Mouse (Mus musculus) cerebellum, adult 2 months (tissue): ENCODE measurements around the gene Spint2.

Experiments used
- CTCF ChIP-seq: fragments of 200-500 bp; IDR thresholded peaks from 2 replicates; pipeline ENCODE4 v1.5.1; 2011; ENCODE audit warnings: low read depth, mild to moderate bottlenecking, control low read depth, low read length, moderate library complexity, borderline replicate concordance; ENCODE audit not compliant: insufficient read depth
- POLR2A ChIP-seq: fragments of 200-500 bp; IDR thresholded peaks from 2 replicates; pipeline ENCODE4 v1.6.1; 2011; ENCODE audit warnings: low read length, control low read depth, borderline replicate concordance; ENCODE audit not compliant: insufficient read depth

DNA sequence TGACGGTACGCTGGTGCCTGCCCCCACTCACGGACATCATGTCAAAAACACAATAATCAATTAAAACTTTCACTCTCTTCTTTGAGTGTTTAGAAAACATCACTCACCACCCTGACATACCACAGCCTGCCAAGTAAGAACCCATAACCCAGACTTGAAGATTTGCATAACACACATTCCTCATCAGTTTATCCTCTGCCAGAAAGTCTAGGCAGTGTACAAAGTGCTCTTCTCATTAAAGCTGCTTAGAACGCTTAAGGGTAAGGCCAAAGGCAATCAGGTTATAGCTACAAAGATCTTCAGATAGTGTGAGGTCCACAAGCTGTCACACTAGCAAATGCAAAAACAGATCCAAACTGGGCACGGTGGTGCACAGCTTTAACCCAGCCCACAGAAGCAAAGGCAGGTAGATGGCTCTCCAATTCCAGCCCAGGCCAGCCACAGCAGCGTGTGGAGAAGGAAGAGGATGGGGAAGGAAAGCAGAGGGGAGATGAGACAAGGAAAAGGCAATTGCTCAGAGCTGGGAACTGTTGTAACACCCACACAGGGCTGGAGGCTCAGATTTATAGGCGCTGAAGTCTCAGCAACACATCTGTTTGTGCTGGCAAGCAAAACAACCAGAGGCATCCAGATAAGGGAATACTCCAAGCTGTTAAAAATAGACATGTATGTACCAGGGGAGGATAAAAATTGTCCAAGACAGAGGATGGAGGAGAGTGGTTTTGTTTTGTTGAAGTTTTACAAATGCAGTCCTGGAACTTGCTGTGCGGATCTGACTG lies 9.8 kb downstream of the Spint2 start:
- TF ChIP-seq CTCF (no peak), POLR2A (no peak)
